Mouse (Mus musculus): ENCODE measurements around the gene Cnbd2. TPM values are rescaled to one million over a fixed set of nuclear protein-coding genes. Genes with fewer than 3 reads are reported as not detected.
"Not testable (repeated sequence)": the region's sequence is repeated elsewhere in the genome, so short reads cannot be mapped to it uniquely, and the experiment has no call there.

Cnbd2 gene
- polyA plus RNA-seq, 1 experiment from 2014 or later = 2.0 TPM

GRCm38 (mm10) chr2:156351243-156351642 is 39.1 kb downstream of the Cnbd2 start:
- no peak for ATAC-seq
- H3K4me1 ChIP-seq = peaks cover 6% of the 10 kb centered on the region; the same call in 1 of the 2 replicates
- no peaks in the 10 kb centered on the region for H3K36me3 ChIP-seq
- no peak overlapping the region for H3K9ac ChIP-seq
- no peak overlapping the region for H3K27ac ChIP-seq
- no peaks in the 10 kb centered on the region for H3K9me3 ChIP-seq (replicated peaks)
- no peaks in the 10 kb centered on the region for H3K27me3 ChIP-seq (replicated peaks)
- no peak overlapping the region for H3K4me3 ChIP-seq
- 72% methylated on average over 7 of the region's 7 CpGs for WGBS (ENCODE audit: insufficient replicate concordance)
- H3K4me2 ChIP-seq = no peak overlapping the region

- no peak overlapping the region for H3K4me2 ChIP-seq
- H3K4me3 ChIP-seq = no peak overlapping the region
- no peak for ATAC-seq
- H3K36me3 ChIP-seq = no peaks in the 10 kb centered on the region
- 54% methylated on average over 8 of the region's 8 CpGs for WGBS (ENCODE audit: insufficient replicate concordance)
- H3K27ac ChIP-seq = no peak overlapping the region
- no peaks in the 10 kb centered on the region for H3K9me3 ChIP-seq (replicated peaks)
- H3K4me1 ChIP-seq = peaks cover 6% of the 10 kb centered on the region; the same call in 1 of the 2 replicates
- H3K9ac ChIP-seq = no peak overlapping the region
- H3K27me3 ChIP-seq (replicated peaks) = no peaks in the 10 kb centered on the region
Measured at GRCm38 (mm10) chr2:156352413-156353165, 40.5 kb downstream of the Cnbd2 start.

- no peak for ATAC-seq
- Histone ChIP-seq H3K4me3 (no peak overlapping the region), H3K4me2 (no peak overlapping the region), H3K27ac (no peak overlapping the region), H3K9ac (no peak overlapping the region), H3K36me3 (no peaks in the 10 kb centered on the region), H3K9me3 (replicated peaks) (no peaks in the 10 kb centered on the region), H3K4me1 (peaks cover 6% of the 10 kb centered on the region; the same call in 1 of the 2 replicates), H3K27me3 (replicated peaks) (no peaks in the 10 kb centered on the region)
- 44% methylated on average over 7 of the region's 7 CpGs for WGBS (ENCODE audit: insufficient replicate concordance)
Measured at GRCm38 (mm10) chr2:156353265-156353692, 41.2 kb downstream of the Cnbd2 start.

GRCm38 (mm10) chr2:156356031-156356430 is 43.9 kb downstream of the Cnbd2 start:
- Histone ChIP-seq H3K4me2 (no peak overlapping the region), H3K4me3 (no peak overlapping the region), H3K9ac (no peak overlapping the region), H3K4me1 (peaks cover 6% of the 10 kb centered on the region; the same call in 1 of the 2 replicates), H3K27me3 (replicated peaks) (no peaks in the 10 kb centered on the region), H3K36me3 (no peaks in the 10 kb centered on the region), H3K9me3 (replicated peaks) (no peaks in the 10 kb centered on the region), H3K27ac (no peak overlapping the region)
- 71% methylated on average over 7 of the region's 7 CpGs for WGBS (ENCODE audit: insufficient replicate concordance)
- no peak for ATAC-seq

- Histone ChIP-seq H3K36me3 (no peaks in the 10 kb centered on the region), H3K27me3 (replicated peaks) (peaks cover 12% of the 10 kb centered on the region; the same call in 1 of the 2 replicates), H3K4me2 (no peak overlapping the region), H3K9ac (no peak overlapping the region), H3K4me1 (no peaks in the 10 kb centered on the region), H3K9me3 (replicated peaks) (no peaks in the 10 kb centered on the region; the same call in 1 of the 2 replicates), H3K4me3 (no peak overlapping the region), H3K27ac (no peak overlapping the region)
- 73% methylated on average over 3 of the region's 3 CpGs for WGBS (ENCODE audit: insufficient replicate concordance)
- ATAC-seq = no peak
Measured at GRCm38 (mm10) chr2:156368465-156368864, 56.4 kb downstream of the Cnbd2 start.

GRCm38 (mm10) chr2:156370896-156371295 is 58.8 kb downstream of the Cnbd2 start:
- Histone ChIP-seq H3K9ac (no peak overlapping the region), H3K4me2 (no peak overlapping the region), H3K27me3 (replicated peaks) (0 out of 2 replicates have a peak, but pooled peaks cover 7% of the 10 kb centered on the region), H3K9me3 (replicated peaks) (no peaks in the 10 kb centered on the region), H3K4me3 (no peak overlapping the region), H3K4me1 (no peaks in the 10 kb centered on the region), H3K27ac (no peak overlapping the region), H3K36me3 (no peaks in the 10 kb centered on the region)
- WGBS (ENCODE audit: insufficient replicate concordance) = 66% methylated on average over 7 of the region's 7 CpGs
- ATAC-seq = no peak

GRCm38 (mm10) chr2:156376956-156377355 is 64.9 kb downstream of the Cnbd2 start:
- 64% methylated on average over 7 of the region's 7 CpGs for WGBS (ENCODE audit: insufficient replicate concordance)
- H3K9me3 ChIP-seq (replicated peaks) = no peaks in the 10 kb centered on the region
- no peak for ATAC-seq

GRCm38 (mm10) chr2:156379929-156380328 is 67.8 kb downstream of the Cnbd2 start:
- Histone ChIP-seq H3K4me3 (no peak overlapping the region), H3K36me3 (no peaks in the 10 kb centered on the region), H3K4me1 (no peaks in the 10 kb centered on the region), H3K4me2 (no peak overlapping the region), H3K9me3 (replicated peaks) (0 out of 2 replicates have a peak, but pooled peaks cover 4% of the 10 kb centered on the region), H3K27ac (no peak overlapping the region), H3K9ac (no peak overlapping the region), H3K27me3 (replicated peaks) (no peaks in the 10 kb centered on the region)
- no peak for ATAC-seq
- WGBS (ENCODE audit: insufficient replicate concordance) = 79% methylated on average over 10 of the region's 10 CpGs

More at GRCm38 (mm10) chr2:156376956-156377355, 64.9 kb downstream of the Cnbd2 start:
- Histone ChIP-seq H3K27ac (no peak overlapping the region), H3K36me3 (no peaks in the 10 kb centered on the region), H3K4me1 (no peaks in the 10 kb centered on the region), H3K4me3 (no peak overlapping the region), H3K9ac (no peak overlapping the region), H3K4me2 (no peak overlapping the region), H3K27me3 (replicated peaks) (no peaks in the 10 kb centered on the region)

GRCm38 (mm10) chr2:156381350-156381749 is 69.3 kb downstream of the Cnbd2 start:
- Histone ChIP-seq H3K27me3 (replicated peaks) (no peaks in the 10 kb centered on the region), H3K9ac (no peak overlapping the region), H3K4me3 (no peak overlapping the region), H3K27ac (no peak overlapping the region), H3K4me1 (no peaks in the 10 kb centered on the region), H3K4me2 (no peak overlapping the region), H3K9me3 (replicated peaks) (0 out of 2 replicates have a peak, but pooled peaks cover 4% of the 10 kb centered on the region), H3K36me3 (no peaks in the 10 kb centered on the region)
- 70% methylated on average over 4 of the region's 4 CpGs for WGBS (ENCODE audit: insufficient replicate concordance)
- no peak for ATAC-seq

GRCm38 (mm10) chr2:156392461-156393154 is 80.5 kb downstream of the Cnbd2 start:
- H3K36me3 ChIP-seq; H3K27ac ChIP-seq; H3K9me3 ChIP-seq (replicated peaks); H3K27me3 ChIP-seq (replicated peaks); H3K4me1 ChIP-seq: not testable (repeated sequence)
- WGBS (ENCODE audit: insufficient replicate concordance) = 0% methylated on average over 14 of the region's 63 CpGs
- Histone ChIP-seq H3K4me3 (peak overlapping the region; percentile 57), H3K4me2 (peak overlapping the region; percentile 50), H3K9ac (peak overlapping the region; percentile 41; the same call in 1 of the 2 replicates)
- ATAC-seq = peak; percentile 91

GRCm38 (mm10) chr2:156393155-156393828 is 81.2 kb downstream of the Cnbd2 start:
- H3K9me3 ChIP-seq (replicated peaks) = no peaks in the 10 kb centered on the region
- no peaks in the 10 kb centered on the region for H3K27me3 ChIP-seq (replicated peaks)
- H3K4me1 ChIP-seq = peaks cover 6% of the 10 kb centered on the region
- no peaks in the 10 kb centered on the region for H3K36me3 ChIP-seq
- H3K27ac ChIP-seq = 0 out of 2 replicates have a peak overlapping the region, but pooled peaks have one; percentile 13
- peak overlapping the region; percentile 57 for H3K4me3 ChIP-seq
- ATAC-seq = no peak
- peak overlapping the region; percentile 50 for H3K4me2 ChIP-seq
- 46% methylated on average over 5 of the region's 5 CpGs for WGBS (ENCODE audit: insufficient replicate concordance)
- peak overlapping the region; percentile 41; the same call in 1 of the 2 replicates for H3K9ac ChIP-seq
